Mouse (Mus musculus) forebrain, embryonic 12.5 days (tissue): Measurements from ENCODE around the gene Lamc1. TPM values are rescaled to one million over a fixed set of nuclear protein-coding genes. Genes with fewer than 3 reads are reported as not detected.

Source experiments
- ATAC-seq: fragments of 200-750 bp; cut with Nextera tagmentation; 2 replicates; pipeline ENCODE4 v1.8.0; 2017; ENCODE audit warnings: moderate TSS enrichment; ENCODE audit not compliant: low FRiP score
- H3K27ac ChIP-seq: fragments of 300-500 bp; sonication (generic); 2 replicates; pipeline ENCODE4 v1.5.1; 2016; ENCODE audit warnings: mild to moderate bottlenecking
- H3K27me3 ChIP-seq: fragments of 300-500 bp; sonication (generic); 2 replicates; pipeline ENCODE4 v1.6.1; 2016; ENCODE audit warnings: mild to moderate bottlenecking
- H3K36me3 ChIP-seq: fragments of 300-500 bp; sonication (generic); replicated peaks from 2 replicates; pipeline ENCODE4 v1.6.1; 2016; ENCODE audit warnings: mild to moderate bottlenecking
- H3K4me1 ChIP-seq: fragments of 300-500 bp; sonication (generic); 2 replicates; pipeline ENCODE4 v1.6.1; 2016
- H3K4me2 ChIP-seq: fragments of 300-500 bp; sonication (generic); 2 replicates; pipeline ENCODE4 v1.6.1; 2016; ENCODE audit warnings: mild to moderate bottlenecking, moderate library complexity
- H3K4me3 ChIP-seq: fragments of 300-500 bp; sonication (generic); replicated peaks from 2 replicates; pipeline ENCODE4 v1.5.1; 2016; ENCODE audit warnings: mild to moderate bottlenecking
- H3K9ac ChIP-seq: fragments of 300-500 bp; sonication (generic); 2 replicates; pipeline ENCODE4 v1.6.1; 2016; ENCODE audit warnings: mild to moderate bottlenecking
- H3K9me3 ChIP-seq: fragments of 300-500 bp; sonication (generic); 2 replicates; pipeline ENCODE4 v1.6.1; 2016
- WGBS: fragments of 180-500 bp; shearing (Covaris S2); methylation state at CpG from one replicate; pipeline ENCODE4 v1.1.7; 2016; 5-methylcytosine and 5-hydroxymethylcytosine counted together
- polyA plus RNA-seq: library from polyadenylated mRNA; unstranded; fragments of >200 nt; fragmentation: Nextera tagmentation; extraction: Ambion mirVana; gene quantifications from 2 replicates; pipeline ENCODE4 v1.2.1, GENCODE M21; 2016

Gene Lamc1
- polyA plus RNA-seq, 1 experiment from 2014 or later, result 26.3 TPM

DNA sequence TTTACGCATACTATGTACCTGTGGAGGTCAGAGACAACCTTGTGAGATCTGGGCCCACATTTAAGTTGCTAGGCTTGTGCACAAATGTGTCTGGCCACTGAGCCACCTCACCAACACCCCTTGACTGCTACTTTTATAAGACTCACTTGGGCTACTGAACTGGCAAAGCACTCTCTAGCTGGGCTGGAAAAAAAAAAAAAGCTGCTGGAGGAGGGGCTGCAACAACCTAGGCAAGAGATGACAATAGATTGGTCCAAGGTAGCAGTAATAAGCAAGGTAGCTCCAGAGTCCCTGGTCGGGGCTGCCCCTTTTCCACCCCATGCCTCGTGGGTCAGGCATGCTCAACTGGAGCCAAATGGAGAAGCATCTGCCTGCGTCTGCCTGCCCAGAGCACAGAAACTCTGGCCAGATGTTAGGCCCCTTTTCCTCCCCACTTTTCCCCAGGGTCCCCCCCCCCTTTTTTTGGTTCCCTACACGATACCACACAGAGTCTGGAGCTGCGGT is 63.7 kb downstream of the Lamc1 start:
- Histone ChIP-seq H3K9ac (no peak overlapping the region), H3K27ac (no peak overlapping the region), H3K4me1 (peaks cover 31% of the 10 kb centered on the region), H3K36me3 (no peaks in the 10 kb centered on the region), H3K4me3 (no peak overlapping the region), H3K9me3 (no peaks in the 10 kb centered on the region), H3K27me3 (no peaks in the 10 kb centered on the region), H3K4me2 (no peak overlapping the region)
- WGBS, result 88% methylated on average over 6 of the region's 6 CpGs
- no peak for ATAC-seq

DNA sequence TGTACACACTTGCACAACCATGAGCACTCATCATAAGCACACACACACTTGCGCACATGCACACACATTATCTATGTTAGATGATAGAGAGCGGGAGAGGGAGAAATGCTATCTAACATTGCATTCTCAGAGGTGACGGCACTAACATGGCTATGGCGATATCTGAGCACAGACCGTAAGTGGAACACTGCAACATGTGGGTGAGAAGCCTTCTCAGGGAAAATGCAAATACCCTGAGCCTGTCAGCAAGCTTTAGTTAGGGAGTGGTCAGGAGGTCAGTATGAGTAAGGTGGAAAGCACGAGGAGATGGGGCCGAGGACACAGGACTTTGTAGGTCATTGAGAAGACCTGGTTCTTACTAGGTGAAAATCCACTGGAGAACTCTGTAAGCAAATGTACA is 64.3 kb downstream of the Lamc1 start:
- no peaks in the 10 kb centered on the region for H3K36me3 ChIP-seq
- peaks cover 26% of the 10 kb centered on the region for H3K4me1 ChIP-seq
- no peak overlapping the region for H3K4me3 ChIP-seq
- no peaks in the 10 kb centered on the region for H3K27me3 ChIP-seq
- H3K9me3 ChIP-seq, result no peaks in the 10 kb centered on the region
- H3K27ac ChIP-seq, result no peak overlapping the region
- 92% methylated on average over 7 of the region's 7 CpGs for WGBS
- H3K9ac ChIP-seq, result no peak overlapping the region
- no peak overlapping the region for H3K4me2 ChIP-seq
- ATAC-seq, result no peak

DNA sequence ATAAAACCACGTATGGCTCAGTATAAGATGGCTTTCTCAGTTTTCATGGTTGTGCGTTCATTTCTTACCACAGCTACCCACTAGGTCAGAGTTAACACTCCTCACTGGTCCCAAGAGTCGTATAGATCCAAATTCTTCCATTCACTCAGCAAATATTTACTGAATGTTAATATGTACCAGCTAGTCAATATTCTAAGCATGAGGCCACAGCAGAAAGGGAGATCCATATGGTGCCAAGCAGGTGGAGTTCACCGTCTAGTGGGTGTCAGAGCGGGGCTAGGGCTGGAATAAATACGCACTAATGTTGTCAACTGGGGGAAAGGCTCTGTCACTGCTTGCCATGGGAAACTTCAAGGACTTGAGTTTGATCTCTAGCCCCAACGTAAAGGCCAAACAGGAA is 64.9 kb downstream of the Lamc1 start:
- Histone ChIP-seq H3K4me3 (no peak overlapping the region), H3K4me1 (peaks cover 25% of the 10 kb centered on the region), H3K9me3 (no peaks in the 10 kb centered on the region), H3K27ac (no peak overlapping the region), H3K4me2 (no peak overlapping the region), H3K27me3 (no peaks in the 10 kb centered on the region), H3K9ac (no peak overlapping the region), H3K36me3 (no peaks in the 10 kb centered on the region)
- ATAC-seq, result no peak
- 92% methylated on average over 7 of the region's 7 CpGs for WGBS

DNA sequence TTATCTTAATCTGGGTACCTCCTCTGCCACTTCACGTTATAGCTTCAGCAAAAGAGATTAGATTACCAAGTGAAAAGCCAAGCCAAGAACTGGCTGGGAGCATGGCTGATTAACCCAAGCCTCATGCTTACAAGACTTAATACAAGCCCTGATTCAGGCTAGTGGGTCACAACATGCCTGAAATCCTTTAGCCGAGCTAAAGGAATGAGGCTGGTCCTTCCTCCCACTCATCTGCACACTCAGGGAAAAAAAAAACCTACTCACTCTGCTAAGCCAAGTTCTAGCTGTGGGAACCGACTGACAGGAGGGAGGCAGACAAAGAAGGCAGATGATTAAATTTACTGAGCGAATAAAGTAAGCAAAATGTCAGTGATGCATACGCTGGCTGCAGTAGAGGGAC is 65.7 kb downstream of the Lamc1 start:
- H3K4me2 ChIP-seq, result no peak overlapping the region
- H3K36me3 ChIP-seq, result peaks cover 2% of the 10 kb centered on the region
- H3K4me3 ChIP-seq, result no peak overlapping the region
- 65% methylated on average over 5 of the region's 5 CpGs for WGBS
- H3K27me3 ChIP-seq, result no peaks in the 10 kb centered on the region
- ATAC-seq, result no peak
- H3K4me1 ChIP-seq, result peaks cover 25% of the 10 kb centered on the region
- no peak overlapping the region for H3K9ac ChIP-seq
- H3K27ac ChIP-seq, result no peak overlapping the region
- H3K9me3 ChIP-seq, result no peaks in the 10 kb centered on the region

DNA sequence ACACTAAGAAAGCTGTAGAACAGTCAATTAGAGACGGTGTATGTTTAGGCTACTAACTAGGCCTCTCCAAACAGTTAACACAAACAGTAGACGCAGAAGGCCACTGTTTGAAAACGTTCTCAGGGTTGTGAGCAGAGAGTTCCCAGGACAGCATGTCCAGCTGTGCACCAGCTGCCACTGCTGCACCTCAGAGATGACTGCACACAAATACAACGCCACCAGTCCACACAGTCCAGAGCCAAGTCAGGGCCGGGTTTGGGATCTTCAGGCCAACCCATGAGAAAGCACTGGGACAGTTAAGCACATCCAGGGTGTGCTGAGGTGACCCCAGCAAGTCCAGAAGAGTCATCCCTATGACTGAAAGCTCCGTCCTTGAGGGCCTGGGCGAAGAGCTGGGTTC is 67.0 kb downstream of the Lamc1 start:
- H3K4me1 ChIP-seq, result peaks cover 25% of the 10 kb centered on the region
- no peak for ATAC-seq
- no peaks in the 10 kb centered on the region for H3K27me3 ChIP-seq
- peaks cover 5% of the 10 kb centered on the region for H3K36me3 ChIP-seq
- no peaks in the 10 kb centered on the region for H3K9me3 ChIP-seq
- no peak overlapping the region for H3K4me2 ChIP-seq
- 0 out of 2 replicates have a peak overlapping the region, but pooled peaks have one; percentile 19 for H3K27ac ChIP-seq
- H3K9ac ChIP-seq, result no peak overlapping the region
- 63% methylated on average over 7 of the region's 7 CpGs for whole genome bisulfite sequencing
- no peak overlapping the region for H3K4me3 ChIP-seq

DNA sequence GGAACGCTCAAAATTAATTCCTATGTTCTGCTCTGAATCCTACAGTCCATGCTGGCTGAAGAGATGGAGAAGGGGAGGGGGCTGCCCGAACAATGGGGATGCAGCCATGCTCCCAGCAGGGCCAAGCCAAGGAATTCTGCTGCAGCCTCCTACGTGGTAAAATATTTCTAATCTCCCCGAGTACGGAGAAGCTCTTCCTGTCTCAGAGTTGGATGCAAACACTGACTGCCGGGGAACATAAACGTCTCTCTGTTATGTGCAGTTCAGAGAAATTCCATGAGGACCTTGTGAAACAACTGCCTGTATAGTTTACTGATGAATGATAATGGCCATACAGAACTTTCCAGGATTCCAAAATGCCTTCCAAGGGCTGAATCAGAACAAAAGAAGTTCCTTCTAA is 67.5 kb downstream of the Lamc1 start:
- H3K9me3 ChIP-seq, result no peaks in the 10 kb centered on the region
- peaks cover 5% of the 10 kb centered on the region for H3K36me3 ChIP-seq
- no peak overlapping the region for H3K4me3 ChIP-seq
- H3K9ac ChIP-seq, result no peak overlapping the region
- H3K4me2 ChIP-seq, result no peak overlapping the region
- H3K27me3 ChIP-seq, result no peaks in the 10 kb centered on the region
- ATAC-seq, result no peak
- no peak overlapping the region for H3K27ac ChIP-seq
- WGBS, result 21% methylated on average over 7 of the region's 7 CpGs
- H3K4me1 ChIP-seq, result peaks cover 25% of the 10 kb centered on the region

DNA sequence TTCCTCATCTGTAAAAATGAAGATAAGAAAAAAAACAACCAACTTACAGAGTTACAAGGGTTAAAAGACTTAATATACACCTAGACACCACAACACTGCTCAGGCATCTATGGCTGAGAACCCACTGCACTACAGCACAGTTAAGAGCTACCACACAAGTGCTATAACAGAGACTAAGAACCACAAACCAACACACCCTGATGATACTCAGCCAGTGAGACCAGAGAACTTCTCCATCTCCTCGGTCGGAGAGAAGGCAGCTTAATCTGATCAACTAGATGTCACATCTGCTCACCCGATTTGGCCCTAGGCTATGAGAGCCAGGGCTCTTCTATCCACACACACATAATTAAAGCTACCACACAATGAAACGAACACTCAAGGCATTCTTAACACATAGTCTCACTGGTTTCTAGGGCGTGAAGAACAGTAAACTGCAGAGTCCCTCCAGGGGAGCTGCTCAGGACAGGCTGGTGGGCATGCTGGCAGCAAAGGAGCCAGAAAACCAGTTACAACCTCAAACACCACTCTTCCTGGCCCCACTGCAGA is 72.8 kb downstream of the Lamc1 start:
- 62% methylated on average over 5 of the region's 5 CpGs for WGBS
- peaks cover 5% of the 10 kb centered on the region for H3K4me1 ChIP-seq
- no peak overlapping the region for H3K9ac ChIP-seq
- H3K36me3 ChIP-seq, result peaks cover 8% of the 10 kb centered on the region
- H3K9me3 ChIP-seq, result no peaks in the 10 kb centered on the region
- no peak overlapping the region for H3K27ac ChIP-seq
- H3K4me2 ChIP-seq, result no peak overlapping the region
- no peak for ATAC-seq
- no peak overlapping the region for H3K4me3 ChIP-seq
- H3K27me3 ChIP-seq, result no peaks in the 10 kb centered on the region

DNA sequence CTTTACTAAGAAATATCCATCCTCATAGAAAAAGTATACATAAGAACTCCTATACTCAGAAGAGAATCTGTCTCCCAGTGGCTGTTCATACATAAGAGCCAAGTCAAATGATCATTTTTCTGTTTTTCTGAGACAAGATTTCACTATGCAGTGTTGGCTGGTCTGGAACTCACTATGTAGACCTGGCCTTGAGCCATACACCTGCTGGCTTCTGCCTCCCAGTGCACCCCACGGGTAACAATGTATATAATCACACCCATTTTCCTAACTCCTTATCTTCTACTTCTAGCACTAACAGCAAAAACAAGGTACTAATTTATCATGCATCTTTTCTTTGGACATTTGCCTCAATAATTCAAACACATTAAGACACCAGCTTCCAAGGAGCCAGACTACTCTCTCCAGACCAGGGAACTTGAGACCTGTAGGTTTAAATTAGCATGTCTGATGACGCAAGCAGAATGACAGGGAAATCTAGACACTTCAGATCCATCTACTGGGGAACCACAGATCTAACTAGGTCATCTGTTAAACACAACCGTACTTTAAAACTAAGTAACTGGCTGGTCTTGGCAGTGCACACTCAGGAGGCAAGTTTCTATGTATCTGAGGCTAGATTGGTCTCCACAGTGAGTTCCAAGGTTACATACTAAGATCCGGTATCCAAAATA is 79.9 kb downstream of the Lamc1 start:
- no peak overlapping the region for H3K9ac ChIP-seq
- no peak overlapping the region for H3K4me3 ChIP-seq
- no peaks in the 10 kb centered on the region; the same call in 1 of the 2 replicates for H3K9me3 ChIP-seq
- 91% methylated on average over 4 of the region's 4 CpGs for WGBS
- H3K27me3 ChIP-seq, result no peaks in the 10 kb centered on the region
- peaks cover 37% of the 10 kb centered on the region for H3K36me3 ChIP-seq
- no peaks in the 10 kb centered on the region for H3K4me1 ChIP-seq
- H3K4me2 ChIP-seq, result no peak overlapping the region
- no peak overlapping the region for H3K27ac ChIP-seq
- ATAC-seq, result no peak

DNA sequence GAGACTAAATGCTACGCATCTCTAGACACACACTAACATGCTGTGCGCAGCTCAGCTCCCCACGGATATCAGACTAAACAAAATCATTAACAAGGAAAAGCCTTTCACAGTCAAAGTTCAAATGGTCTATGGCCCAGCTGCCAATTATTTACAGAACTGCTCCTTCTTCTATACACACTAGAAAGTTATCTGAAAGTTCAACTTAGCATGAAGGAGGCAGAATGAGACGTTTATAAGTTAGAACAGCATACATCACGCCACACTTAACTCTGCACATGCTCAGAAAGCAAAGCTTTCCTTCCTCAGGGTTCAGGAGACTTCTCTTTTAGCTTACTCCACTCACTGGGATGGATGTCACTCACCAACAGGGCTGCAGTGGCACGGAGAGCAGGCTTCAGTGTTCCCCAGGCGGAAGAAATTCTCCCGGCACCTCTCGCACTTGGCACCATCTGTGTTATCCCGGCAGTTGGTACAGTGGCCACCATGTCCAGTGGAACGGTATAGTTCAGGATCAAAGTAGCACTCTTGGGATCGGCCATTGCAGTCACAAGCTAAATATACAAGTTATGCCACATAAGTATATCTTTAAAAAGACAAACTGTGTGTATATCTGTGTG is 80.9 kb downstream of the Lamc1 start:
- H3K27me3 ChIP-seq, result no peaks in the 10 kb centered on the region
- H3K9ac ChIP-seq, result no peak overlapping the region
- peaks cover 45% of the 10 kb centered on the region for H3K36me3 ChIP-seq
- WGBS, result 93% methylated on average over 12 of the region's 12 CpGs
- no peak for ATAC-seq
- no peak overlapping the region for H3K4me2 ChIP-seq
- H3K27ac ChIP-seq, result no peak overlapping the region
- no peaks in the 10 kb centered on the region for H3K4me1 ChIP-seq
- H3K4me3 ChIP-seq, result no peak overlapping the region
- H3K9me3 ChIP-seq, result no peaks in the 10 kb centered on the region; the same call in 1 of the 2 replicates

DNA sequence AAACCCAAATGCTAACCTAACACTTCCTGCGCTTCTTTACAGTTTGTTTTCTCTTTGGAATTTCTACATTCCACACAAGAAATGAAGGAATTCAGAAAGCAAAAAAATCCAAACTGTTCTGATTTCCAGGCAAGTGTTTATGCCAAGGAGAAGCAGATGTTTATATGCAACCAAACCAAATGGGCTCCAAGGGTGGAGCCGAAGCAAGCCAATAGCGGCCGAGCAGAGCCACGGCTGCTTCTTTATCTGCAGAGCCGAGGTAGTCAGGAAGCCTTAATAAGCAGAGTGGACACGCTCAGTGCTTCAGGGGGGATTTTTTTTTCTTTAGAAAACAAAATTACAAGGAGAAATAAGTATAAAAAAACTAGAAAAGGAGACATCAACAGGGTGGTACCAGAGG is 91.2 kb downstream of the Lamc1 start:
- Histone ChIP-seq H3K27me3 (no peaks in the 10 kb centered on the region), H3K4me2 (no peak overlapping the region), H3K4me3 (no peak overlapping the region), H3K9me3 (no peaks in the 10 kb centered on the region), H3K27ac (no peak overlapping the region), H3K36me3 (peaks cover 51% of the 10 kb centered on the region), H3K4me1 (no peaks in the 10 kb centered on the region), H3K9ac (no peak overlapping the region)
- ATAC-seq, result no peak
- WGBS, result 90% methylated on average over 7 of the region's 7 CpGs

DNA sequence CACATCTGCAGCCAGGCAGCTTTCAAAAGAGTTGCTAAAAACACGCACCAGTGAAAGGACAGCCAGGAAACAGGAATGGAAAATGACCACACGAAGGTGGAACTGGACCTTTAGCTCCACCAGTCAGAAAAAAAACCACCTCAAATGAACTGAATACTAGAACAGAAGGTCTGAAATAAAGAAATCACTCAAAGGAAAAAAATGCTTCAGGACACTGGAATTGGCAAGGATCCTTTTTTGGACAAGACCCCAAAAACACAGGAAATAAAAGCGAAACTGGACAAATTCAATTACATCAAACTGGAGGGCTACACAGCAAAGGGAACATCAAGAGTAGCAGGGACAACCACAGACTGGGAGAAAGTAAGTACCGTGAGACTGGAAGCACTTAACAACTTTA is 97.0 kb downstream of the Lamc1 start:
- Histone ChIP-seq H3K4me1 (no peaks in the 10 kb centered on the region), H3K36me3 (peaks cover 37% of the 10 kb centered on the region), H3K9ac (no peak overlapping the region)

DNA sequence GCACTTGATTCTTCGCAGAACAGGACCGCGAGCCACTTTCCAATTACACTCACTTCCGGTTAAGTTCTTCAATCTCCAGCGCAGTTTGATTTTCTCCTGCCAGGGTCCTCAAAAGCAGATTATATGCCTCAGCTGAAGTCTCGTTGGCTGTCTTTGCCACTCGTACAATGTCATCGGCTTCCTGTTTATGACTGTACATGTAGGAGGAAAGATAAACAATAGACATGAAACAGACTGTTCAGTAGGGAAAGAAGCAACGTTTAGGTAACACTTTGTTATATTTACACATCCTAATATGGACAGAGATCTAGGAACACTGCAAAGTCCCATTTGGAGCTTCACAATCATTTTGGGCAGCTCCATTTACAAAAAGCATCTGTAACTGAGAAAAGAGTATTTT is 100.9 kb downstream of the Lamc1 start:
- Histone ChIP-seq H3K27me3 (no peaks in the 10 kb centered on the region), H3K4me3 (no peak overlapping the region), H3K4me2 (no peak overlapping the region), H3K9me3 (no peaks in the 10 kb centered on the region), H3K27ac (no peak overlapping the region), H3K36me3 (peaks cover 59% of the 10 kb centered on the region), H3K9ac (no peak overlapping the region), H3K4me1 (no peaks in the 10 kb centered on the region)
- no peak for ATAC-seq
- 95% methylated on average over 9 of the region's 9 CpGs for WGBS

More for the DNA sequence above, 97.0 kb downstream of the Lamc1 start:
- Histone ChIP-seq H3K27me3 (no peaks in the 10 kb centered on the region), H3K4me3 (no peak overlapping the region), H3K4me2 (no peak overlapping the region), H3K27ac (no peak overlapping the region), H3K9me3 (no peaks in the 10 kb centered on the region)
- 85% methylated on average over 4 of the region's 4 CpGs for WGBS
- no peak for ATAC-seq

DNA sequence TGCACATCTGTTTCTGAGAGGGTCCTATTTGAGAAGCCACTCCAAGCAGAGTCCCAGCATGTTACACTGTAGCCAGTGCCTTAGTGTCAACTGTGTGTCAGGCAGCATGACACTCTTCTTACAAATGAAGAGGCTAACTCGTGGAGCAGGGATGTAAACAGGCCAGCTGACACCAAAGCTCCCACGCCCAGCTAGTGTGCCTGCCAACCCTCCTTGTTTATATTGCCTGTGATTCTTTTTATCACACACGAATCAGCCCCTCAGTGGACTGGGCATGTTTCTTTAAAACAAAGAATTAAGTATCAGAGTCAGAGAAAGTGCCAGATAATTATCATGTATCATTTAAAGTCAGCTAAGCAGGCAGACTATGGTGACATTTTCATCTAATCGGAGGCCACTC is 104.7 kb downstream of the Lamc1 start:
- no peak overlapping the region for H3K9ac ChIP-seq
- no peak for ATAC-seq
- H3K9me3 ChIP-seq, result no peaks in the 10 kb centered on the region
- H3K36me3 ChIP-seq, result peaks cover 68% of the 10 kb centered on the region
- WGBS, result 85% methylated on average over 4 of the region's 4 CpGs
- no peak overlapping the region for H3K4me3 ChIP-seq
- no peak overlapping the region for H3K4me2 ChIP-seq
- H3K4me1 ChIP-seq, result no peaks in the 10 kb centered on the region
- no peak overlapping the region for H3K27ac ChIP-seq
- no peaks in the 10 kb centered on the region for H3K27me3 ChIP-seq
